Mouse (Mus musculus) megakaryocyte, embryonic 14.5 days (primary cell): ENCODE results near the gene Sox13.
"Not testable (repeated sequence)": the region's sequence is repeated elsewhere in the genome, so short reads cannot be mapped to it uniquely, and the experiment has no call there.

ENCODE experiments used
- FLI1 ChIP-seq: IDR thresholded peaks from 2 replicates; pipeline ENCODE4 v1.6.1; 2012; ENCODE audit warnings: low read length, inconsistent platforms, mixed read lengths
- GATA1 ChIP-seq: IDR thresholded peaks from 3 replicates; pipeline ENCODE4 v1.6.1; 2012; ENCODE audit warnings: mixed read lengths, low read length, inconsistent platforms, borderline replicate concordance

- TF ChIP-seq GATA1, FLI1: not testable (repeated sequence)
Observed at GRCm38 (mm10) chr1:133340403-133340802, 83.8 kb downstream of the Sox13 start.
